Mouse (Mus musculus) lung, adult 2 months (tissue): ENCODE results near the gene Hist3h2ba. TPM values are rescaled to one million over a fixed set of nuclear protein-coding genes. Genes with fewer than 3 reads are reported as not detected.
A peak's percentile ranks its signal among the peaks of the same experiment; 100 is the strongest.

Experiments
- DNase-seq: peaks from one replicate; pipeline ENCODE4 v3.0.0; 2022
- H3K4me1 ChIP-seq: fragments of 200-500 bp; 2 replicates; pipeline ENCODE4 v1.6.1; 2011; ENCODE audit warnings: low read length; ENCODE audit not compliant: control insufficient read depth, insufficient read depth
- H3K4me3 ChIP-seq: fragments of 200-500 bp; replicated peaks from 2 replicates; pipeline ENCODE3; 2011; ENCODE audit warnings: low read depth, mild to moderate bottlenecking, control low read depth, low read length; ENCODE audit errors: extremely low read depth
- CTCF ChIP-seq: fragments of 200-500 bp; IDR thresholded peaks from 2 replicates; pipeline ENCODE4 v1.5.1; 2011; ENCODE audit warnings: mild to moderate bottlenecking, low read length, control low read depth; ENCODE audit not compliant: insufficient read depth
- POLR2A ChIP-seq: fragments of 200-500 bp; IDR thresholded peaks from 2 replicates; pipeline ENCODE4 v1.6.1; 2011; ENCODE audit warnings: low read depth, mild to moderate bottlenecking, control low read depth, low read length, borderline replicate concordance; ENCODE audit errors: extremely low read depth
- WGBS: fragments of 180-500 bp; shearing (Covaris S2); methylation state at CpG from one replicate; pipeline ENCODE4 v1.1.7; 2018; 5-methylcytosine and 5-hydroxymethylcytosine counted together
- polyA plus RNA-seq: library from polyadenylated mRNA; depleted of rRNA; stranded (reverse); fragments of >200 nt; gene quantifications from 2 replicates; pipeline ENCODE4 v1.2.3, GENCODE M21; 2012

The Hist3h2ba gene
- polyA plus RNA-seq, 1 experiment = 0.62 TPM

DNA sequence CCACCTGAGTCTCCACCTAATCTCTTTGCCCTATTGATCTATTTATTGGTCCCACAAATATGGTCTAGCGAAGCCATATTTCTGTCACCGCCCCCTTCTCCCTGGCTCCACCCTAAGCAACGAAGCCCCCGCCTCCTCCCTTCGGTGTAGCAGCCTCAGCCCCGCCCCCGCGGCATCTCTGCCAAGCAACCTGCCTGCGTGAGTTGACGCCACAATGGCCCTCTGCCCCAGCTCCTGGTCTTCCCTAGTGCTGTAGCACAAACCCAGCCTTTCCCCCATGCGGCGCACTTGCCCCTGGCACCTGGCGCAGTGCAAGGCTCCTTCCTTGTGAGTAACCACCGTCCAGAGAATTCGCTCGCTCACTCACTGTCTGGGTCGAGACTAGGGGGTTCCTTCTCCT, 14.8 kb downstream of the Hist3h2ba start:
- Histone ChIP-seq H3K4me3 (no peak overlapping the region), H3K4me1 (no peaks in the 10 kb centered on the region; the same call in none of the 2 replicates)
- no peak for DNase-seq
- WGBS = 38% methylated on average over 17 of the region's 17 CpGs
- TF ChIP-seq CTCF (no peak), POLR2A (no peak)

DNA sequence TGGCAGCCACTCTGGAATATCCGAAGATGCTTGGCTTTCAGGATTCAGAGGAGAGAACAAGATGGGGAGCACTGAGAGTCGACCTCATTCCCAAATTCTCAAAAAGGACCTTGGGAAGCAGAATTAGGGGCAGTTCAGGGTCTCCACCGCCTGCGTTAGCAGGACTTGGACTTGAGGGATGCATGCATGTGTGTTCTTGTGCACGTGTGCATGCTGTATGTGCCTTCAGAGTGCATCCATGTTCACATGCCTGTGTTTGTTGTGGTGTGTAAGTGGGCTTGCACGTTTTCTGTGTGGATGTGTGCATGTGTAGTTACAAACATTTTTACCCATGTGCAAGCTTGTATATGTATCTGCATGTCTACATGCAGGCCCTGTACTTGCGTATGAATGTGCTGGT, 15.5 kb downstream of the Hist3h2ba start:
- Histone ChIP-seq H3K4me1 (no peaks in the 10 kb centered on the region; the same call in none of the 2 replicates), H3K4me3 (no peak overlapping the region)
- TF ChIP-seq CTCF (no peak), POLR2A (no peak)
- no peak for DNase-seq
- 82% methylated on average over 7 of the region's 7 CpGs for WGBS

DNA sequence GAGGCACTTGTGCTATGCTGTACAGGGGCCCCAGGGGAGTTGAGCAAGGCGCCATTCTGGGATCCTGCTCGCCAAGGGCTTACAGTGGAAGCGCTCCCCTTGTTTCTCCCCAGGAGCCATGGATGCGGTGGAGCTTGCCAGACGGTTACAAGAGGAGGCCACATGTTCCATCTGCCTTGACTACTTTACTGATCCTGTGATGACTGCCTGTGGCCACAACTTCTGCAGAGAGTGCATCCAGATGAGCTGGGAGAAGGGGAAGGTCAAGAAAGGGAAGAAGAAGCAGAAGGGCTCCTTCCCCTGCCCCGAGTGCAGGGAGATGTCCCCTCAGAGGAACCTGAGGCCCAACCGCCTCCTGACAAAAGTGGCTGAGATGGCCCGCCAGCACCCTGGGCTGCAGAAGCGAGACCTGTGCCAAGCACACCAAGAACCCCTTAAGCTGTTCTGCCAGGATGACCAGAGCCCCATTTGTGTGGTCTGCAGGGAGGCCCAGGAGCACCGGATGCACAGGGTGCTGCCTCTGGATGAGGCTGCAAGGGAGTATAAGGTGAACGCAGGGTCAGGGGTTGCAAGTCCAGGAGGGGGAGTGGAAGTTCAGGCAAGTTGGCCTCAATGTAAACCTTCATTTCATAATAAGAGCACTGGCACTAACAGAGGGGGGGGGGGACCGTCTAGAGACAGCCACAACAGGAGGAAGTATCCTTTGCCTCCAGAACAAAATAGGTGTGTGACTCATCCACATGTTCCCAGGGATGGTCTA, 16.5 kb downstream of the Hist3h2ba start:
- WGBS = 56% methylated on average over 12 of the region's 12 CpGs
- TF ChIP-seq CTCF = no peak
- TF ChIP-seq POLR2A = no peak
- Histone ChIP-seq H3K4me3 (no peak overlapping the region), H3K4me1 (0 out of 2 replicates have a peak, but pooled peaks cover 1% of the 10 kb centered on the region)
- DNase-seq = no peak

DNA sequence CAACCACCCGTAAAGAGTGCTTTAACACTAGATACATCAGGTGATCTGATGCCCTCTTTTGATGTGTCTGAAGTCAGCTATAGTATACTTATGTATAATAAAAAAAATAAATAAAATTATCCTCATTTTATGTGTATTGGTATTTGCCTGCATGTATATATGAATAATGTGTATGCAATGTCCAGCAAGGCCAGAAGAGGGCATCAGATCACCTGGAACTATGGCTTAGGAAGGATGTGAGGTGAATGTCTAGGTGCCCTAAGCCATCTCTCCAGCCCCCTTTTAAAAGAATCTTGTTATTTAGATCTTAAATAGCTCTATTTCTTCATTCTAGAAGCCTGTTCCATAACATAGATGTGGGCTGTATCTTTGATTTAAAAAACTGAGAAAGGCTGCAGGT, 18.6 kb downstream of the Hist3h2ba start:
- WGBS = 93% methylated on average over 1 of the region's 1 CpGs
- Histone ChIP-seq H3K4me1 (0 out of 2 replicates have a peak, but pooled peaks cover 3% of the 10 kb centered on the region), H3K4me3 (no peak overlapping the region)
- no peak for DNase-seq
- no peak for TF ChIP-seq POLR2A
- no peak for TF ChIP-seq CTCF

DNA sequence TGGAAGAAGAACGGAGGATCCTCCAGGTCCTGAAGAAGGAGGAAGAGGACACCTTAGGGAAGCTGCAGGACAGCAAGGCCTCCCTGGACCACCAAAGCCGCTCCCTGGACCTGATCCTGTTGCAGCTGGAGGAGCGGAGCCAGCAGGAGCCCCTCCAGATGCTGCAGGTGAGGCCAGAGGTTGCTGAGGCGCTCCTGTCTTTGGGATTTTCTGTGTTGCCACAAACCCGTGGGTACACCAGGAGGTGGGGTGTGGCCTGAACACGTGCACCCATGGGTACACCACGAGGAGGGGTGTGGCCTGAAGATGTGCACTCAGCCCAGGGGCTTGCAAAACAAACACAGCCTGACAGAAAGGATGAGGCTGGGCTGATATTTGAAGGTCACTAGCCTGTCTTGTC, 19.8 kb downstream of the Hist3h2ba start:
- H3K4me1 ChIP-seq = 0 out of 2 replicates have a peak, but pooled peaks cover 3% of the 10 kb centered on the region

DNA sequence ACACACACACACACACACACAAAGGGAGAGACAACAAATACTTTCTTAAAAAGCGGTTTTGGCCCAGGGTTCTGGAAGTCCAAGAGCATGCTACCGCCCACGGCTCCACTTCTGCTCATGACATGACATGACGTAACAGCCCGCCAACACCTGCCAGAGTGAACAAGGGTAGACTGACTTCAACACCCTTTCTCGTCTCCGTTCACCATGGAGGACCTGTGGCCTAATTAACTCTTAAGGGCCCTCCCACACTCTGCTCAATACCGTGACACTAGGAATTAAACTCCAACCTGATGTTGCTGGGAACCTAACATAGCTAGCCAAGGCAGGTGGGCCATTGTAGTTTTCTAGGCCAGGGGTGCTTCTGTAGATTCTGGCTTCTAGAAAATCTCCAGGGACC, 20.3 kb downstream of the Hist3h2ba start:
- H3K4me3 ChIP-seq = no peak overlapping the region
- TF ChIP-seq POLR2A (no peak), CTCF (no peak)
- 0 out of 2 replicates have a peak, but pooled peaks cover 3% of the 10 kb centered on the region for H3K4me1 ChIP-seq
- no peak for DNase-seq
- WGBS = 69% methylated on average over 8 of the region's 8 CpGs

More for the DNA sequence above, 19.8 kb downstream of the Hist3h2ba start:
- no peak for TF ChIP-seq POLR2A
- no peak for TF ChIP-seq CTCF
- DNase-seq = no peak
- no peak overlapping the region for H3K4me3 ChIP-seq
- 69% methylated on average over 7 of the region's 7 CpGs for WGBS

DNA sequence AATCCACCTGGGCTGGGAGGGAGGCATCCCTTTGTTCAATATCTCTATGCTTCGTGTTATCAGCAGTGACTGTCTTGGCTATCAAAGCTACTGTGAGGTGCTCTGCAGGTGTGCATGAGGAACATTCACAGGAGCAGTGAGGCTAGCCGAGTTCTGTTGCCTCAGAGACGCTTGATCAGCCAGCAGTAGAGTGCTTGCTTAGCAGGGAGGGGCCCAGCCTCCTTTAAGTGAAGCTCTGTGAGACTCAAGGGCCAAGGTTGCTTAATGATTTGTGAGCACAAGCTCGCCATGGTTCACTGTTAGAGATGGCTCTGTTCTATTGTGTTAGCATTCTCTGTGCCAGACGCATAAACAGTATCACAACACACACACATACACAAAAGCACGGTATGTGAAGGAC, 20.9 kb downstream of the Hist3h2ba start:
- Histone ChIP-seq H3K4me3 (no peak overlapping the region), H3K4me1 (0 out of 2 replicates have a peak, but pooled peaks cover 3% of the 10 kb centered on the region)
- WGBS = 64% methylated on average over 6 of the region's 6 CpGs
- TF ChIP-seq CTCF = no peak
- DNase-seq = peak; percentile 57

DNA sequence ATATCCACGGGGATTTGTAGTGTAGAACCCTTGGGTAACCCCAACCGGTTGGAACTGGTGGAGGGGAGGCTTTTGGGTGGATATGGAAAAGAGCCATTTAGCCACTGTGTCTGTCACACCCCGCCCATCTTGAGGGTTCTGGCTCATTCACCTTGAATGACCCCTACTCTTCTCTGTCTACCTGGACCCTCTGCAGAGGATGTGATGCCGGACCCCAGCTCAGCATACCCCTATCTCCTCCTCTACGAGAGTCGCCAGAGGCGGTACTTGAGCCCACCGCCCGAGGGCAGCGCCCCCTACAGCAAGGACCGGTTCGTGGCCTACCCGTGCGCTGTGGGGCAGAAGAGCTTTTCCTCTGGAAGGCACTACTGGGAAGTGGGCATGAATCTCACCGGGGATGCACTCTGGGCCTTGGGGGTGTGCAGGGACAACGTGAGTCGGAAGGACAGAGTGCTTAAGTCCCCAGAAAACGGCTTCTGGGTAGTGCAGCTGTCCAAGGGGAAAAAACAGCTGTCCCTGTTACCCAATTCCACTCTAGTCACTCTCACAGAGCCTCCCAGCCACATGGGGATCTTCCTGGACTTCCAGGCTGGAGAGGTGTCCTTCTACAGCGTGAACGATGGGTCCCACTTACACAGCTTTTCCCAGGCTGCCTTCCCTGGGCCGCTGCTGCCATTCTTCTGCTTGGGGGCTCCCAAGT, 22.3 kb downstream of the Hist3h2ba start:
- 83% methylated on average over 21 of the region's 21 CpGs for WGBS
- DNase-seq = no peak
- Histone ChIP-seq H3K4me1 (0 out of 2 replicates have a peak, but pooled peaks cover 3% of the 10 kb centered on the region), H3K4me3 (no peak overlapping the region)
- TF ChIP-seq POLR2A = no peak

DNA sequence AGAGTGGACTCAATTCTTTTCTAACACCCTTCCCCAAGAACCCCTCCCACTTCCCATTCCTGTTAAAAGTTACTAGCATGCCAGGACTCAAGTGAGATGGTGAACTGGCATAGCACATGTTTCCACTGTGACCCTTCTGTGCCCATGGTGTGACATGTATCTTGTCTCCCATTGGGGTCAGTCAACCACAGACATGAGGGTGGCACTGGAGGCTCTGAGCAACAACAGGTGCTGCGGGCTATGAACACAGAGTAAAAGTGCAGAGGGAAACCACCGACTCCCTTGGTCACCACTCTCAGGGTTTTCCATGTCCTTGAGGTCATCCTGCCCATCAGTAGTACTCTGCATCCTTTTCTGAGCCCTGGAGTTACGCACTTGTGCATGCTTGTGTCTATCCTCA, 23.1 kb downstream of the Hist3h2ba start:
- DNase-seq = no peak
- Histone ChIP-seq H3K4me1 (0 out of 2 replicates have a peak, but pooled peaks cover 3% of the 10 kb centered on the region), H3K4me3 (no peak overlapping the region)
- TF ChIP-seq POLR2A = no peak
- no peak for TF ChIP-seq CTCF
- WGBS = 95% methylated on average over 3 of the region's 3 CpGs

DNA sequence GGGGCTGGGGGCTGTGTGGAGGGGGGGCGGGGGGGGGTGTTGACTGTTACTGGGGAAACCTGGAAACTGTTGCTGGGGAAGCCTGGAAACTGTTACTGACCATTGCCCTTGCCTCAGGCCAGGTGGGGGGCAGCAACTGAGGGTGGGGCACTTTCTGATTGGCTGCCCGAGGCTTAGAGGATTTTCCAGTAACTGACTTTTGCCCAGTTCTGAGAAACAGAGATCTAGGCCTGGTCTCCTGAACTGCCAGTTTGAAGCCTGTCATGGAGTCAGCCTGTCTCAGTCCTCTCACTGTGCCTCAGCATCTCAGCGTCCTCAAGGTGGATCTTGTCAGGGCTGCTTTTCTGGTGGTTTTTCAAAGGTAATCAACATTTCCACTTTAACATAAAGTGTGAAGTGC, 25.7 kb downstream of the Hist3h2ba start:
- no peak for TF ChIP-seq POLR2A
- no peak for TF ChIP-seq CTCF
- Histone ChIP-seq H3K4me3 (no peak overlapping the region), H3K4me1 (peaks cover 5% of the 10 kb centered on the region)
- 87% methylated on average over 3 of the region's 3 CpGs for WGBS
- no peak for DNase-seq
